Mouse (Mus musculus) MEL (cell line): Measurements from ENCODE around the gene Usp50. TPM values are rescaled to one million over a fixed set of nuclear protein-coding genes. Genes with fewer than 3 reads are reported as not detected.

Experiments used
- DNase-seq: peaks from one replicate; pipeline ENCODE4 v3.0.0; 2011; ENCODE audit warnings: low read depth, low spot score
- H3K27ac ChIP-seq: 2 replicates; pipeline ENCODE4 v1.5.1; 2012; ENCODE audit warnings: low read depth, mild to moderate bottlenecking, control low read depth, low read length, moderate library complexity; ENCODE audit not compliant: control insufficient read depth
- H3K27me3 ChIP-seq, 2 experiments: fragments of 150-350 bp in 1 of 2; sonication (generic) in 1 of 2; 2 replicates each; pipeline ENCODE4 v1.6.1; 2012; ENCODE audit warnings: low read length in 2 of 2, mild to moderate bottlenecking in 2 of 2, improper control_type of control experiment in 1 of 2, moderate library complexity in 1 of 2; ENCODE audit not compliant: insufficient read depth in 2 of 2, control insufficient read depth in 1 of 2
- H3K36me3 ChIP-seq, 2 experiments: 2 replicates each; pipeline ENCODE4 v1.6.1; 2012 to 2014; ENCODE audit warnings: low read length in 2 of 2, improper control_type of control experiment in 1 of 2, inconsistent platforms in 1 of 2, mild to moderate bottlenecking in 1 of 2; ENCODE audit not compliant: insufficient read depth in 2 of 2, control insufficient read depth in 1 of 2
- H3K4me1 ChIP-seq, 2 experiments: fragments of 150-350 bp in 1 of 2; sonication (generic) in 1 of 2; 2 replicates each; pipeline ENCODE4 v1.6.1; 2012; ENCODE audit warnings: low read length in 2 of 2, improper control_type of control experiment in 1 of 2, mild to moderate bottlenecking in 1 of 2; ENCODE audit not compliant: insufficient read depth in 2 of 2, control insufficient read depth in 1 of 2
- H3K4me3 ChIP-seq, 2 experiments: fragments of 150-350 bp in 1 of 2; sonication (generic) in 1 of 2; 2 replicates each; pipeline ENCODE4 v1.5.1; 2012; ENCODE audit warnings: low read depth in 2 of 2, low read length in 2 of 2, mild to moderate bottlenecking in 2 of 2, moderate library complexity in 2 of 2, control low read depth in 1 of 2, improper control_type of control experiment in 1 of 2; ENCODE audit not compliant: control insufficient read depth in 1 of 2, insufficient read depth in 1 of 2
- H3K79me2 ChIP-seq: 2 replicates; pipeline ENCODE4 v1.6.1; 2012; ENCODE audit warnings: mild to moderate bottlenecking, low read length, moderate library complexity; ENCODE audit not compliant: control insufficient read depth, poor library complexity, insufficient read depth
- H3K9ac ChIP-seq: 2 replicates; pipeline ENCODE4 v1.6.1; 2012; ENCODE audit warnings: low read depth, mild to moderate bottlenecking, control low read depth, low read length, moderate library complexity; ENCODE audit not compliant: control insufficient read depth, poor library complexity, severe bottlenecking
- H3K9me3 ChIP-seq: fragments of 150-350 bp; sonication (generic); replicated peaks from 2 replicates; pipeline ENCODE4 v1.6.1; 2012; ENCODE audit warnings: mild to moderate bottlenecking, low read length, improper control_type of control experiment, moderate library complexity; ENCODE audit not compliant: insufficient read depth
- CTCF ChIP-seq, 3 experiments: IDR thresholded peaks in 2 of 3; conservative IDR thresholded peaks in 1 of 3; 2 replicates each; pipeline ENCODE4 v1.5.1; 2011 to 2012; ENCODE audit warnings: low read length in 3 of 3, low read depth in 2 of 3, mild to moderate bottlenecking in 2 of 3, improper control_type of control experiment in 1 of 3, inconsistent platforms in 1 of 3, mixed read lengths in 1 of 3, moderate library complexity in 1 of 3; ENCODE audit not compliant: control insufficient read depth in 1 of 3, insufficient read depth in 1 of 3, poor library complexity in 1 of 3, severe bottlenecking in 1 of 3
- E2F4 ChIP-seq: IDR thresholded peaks from 2 replicates; pipeline ENCODE4 v1.6.1; 2011; ENCODE audit warnings: low read depth, low read length, improper control_type of control experiment, borderline replicate concordance
- ETS1 ChIP-seq: IDR thresholded peaks from 2 replicates; pipeline ENCODE4 v1.6.1; 2012; ENCODE audit warnings: low read depth, mild to moderate bottlenecking, inconsistent platforms, low read length, improper control_type of control experiment, moderate library complexity
- GATA1 ChIP-seq: IDR thresholded peaks from 2 replicates; pipeline ENCODE4 v1.6.1; 2011; ENCODE audit warnings: low read depth, low read length, improper control_type of control experiment
- JUND ChIP-seq: IDR thresholded peaks from 2 replicates; pipeline ENCODE4 v1.6.1; 2011; ENCODE audit warnings: low read depth, mild to moderate bottlenecking, improper control_type of control experiment, low read length
- MAZ ChIP-seq: IDR thresholded peaks from 2 replicates; pipeline ENCODE4 v1.6.1; 2012; ENCODE audit warnings: low read depth, mild to moderate bottlenecking, inconsistent platforms, low read length, improper control_type of control experiment
- MEF2A ChIP-seq: IDR thresholded peaks from 2 replicates; pipeline ENCODE4 v1.6.1; 2014; ENCODE audit warnings: low read depth, mild to moderate bottlenecking, inconsistent platforms, low read length, improper control_type of control experiment; ENCODE audit not compliant: poor library complexity, insufficient replicate concordance, severe bottlenecking; ENCODE audit errors: extremely low read depth
- MXI1 ChIP-seq: IDR thresholded peaks from 2 replicates; pipeline ENCODE4 v1.6.1; 2011; ENCODE audit warnings: mild to moderate bottlenecking, low read depth, low read length, improper control_type of control experiment
- NELFE ChIP-seq: IDR thresholded peaks from 2 replicates; pipeline ENCODE4 v1.6.1; 2011; ENCODE audit warnings: low read depth, low read length, improper control_type of control experiment
- NRF1 ChIP-seq: IDR thresholded peaks from 2 replicates; pipeline ENCODE4 v1.6.1; 2014; ENCODE audit warnings: low read depth, mild to moderate bottlenecking, inconsistent platforms, low read length, improper control_type of control experiment, moderate library complexity; ENCODE audit not compliant: poor library complexity, insufficient read depth, severe bottlenecking
- POLR2AphosphoS2 ChIP-seq: IDR thresholded peaks from 2 replicates; pipeline ENCODE4 v1.6.1; 2011; ENCODE audit warnings: low read length, improper control_type of control experiment
- RCOR1 ChIP-seq: IDR thresholded peaks from 2 replicates; pipeline ENCODE4 v1.6.1; 2012; ENCODE audit warnings: low read depth, mild to moderate bottlenecking, inconsistent platforms, low read length, improper control_type of control experiment
- SIN3A ChIP-seq: IDR thresholded peaks from 2 replicates; pipeline ENCODE4 v1.6.1; 2012; ENCODE audit warnings: low read length, improper control_type of control experiment, inconsistent platforms
- SMC3 ChIP-seq: IDR thresholded peaks from 2 replicates; pipeline ENCODE4 v1.6.1; 2011; ENCODE audit warnings: low read depth, low read length, improper control_type of control experiment
- TAL1 ChIP-seq: IDR thresholded peaks from 2 replicates; pipeline ENCODE4 v1.6.1; 2012; ENCODE audit warnings: mild to moderate bottlenecking, inconsistent platforms, low read length, moderate library complexity, mixed read lengths
- USF1 ChIP-seq: IDR thresholded peaks from 2 replicates; pipeline ENCODE4 v1.6.1; 2014; ENCODE audit warnings: low read depth, mild to moderate bottlenecking, inconsistent platforms, low read length, improper control_type of control experiment, moderate library complexity
- ZC3H11A ChIP-seq: IDR thresholded peaks from 2 replicates; pipeline ENCODE4 v1.6.1; 2012; ENCODE audit warnings: low read depth, mild to moderate bottlenecking, inconsistent platforms, low read length, improper control_type of control experiment
- ZKSCAN1 ChIP-seq: IDR thresholded peaks from 2 replicates; pipeline ENCODE4 v1.6.1; 2012; ENCODE audit warnings: low read depth, mild to moderate bottlenecking, inconsistent platforms, low read length, improper control_type of control experiment, moderate library complexity
- polyA plus RNA-seq, 2 experiments: library from polyadenylated mRNA; stranded (reverse) in 1 of 2; unstranded in 1 of 2; fragments of >175 nt in 1 of 2; fragments of >200 nt in 1 of 2; gene quantifications; 2 replicates each; pipeline versions ENCODE4 v1.2.1 to v1.2.4; 2012; ENCODE audit warnings: low replicate concordance in 2 of 2, low read depth in 1 of 2; ENCODE audit not compliant: insufficient read length in 2 of 2, insufficient read depth in 1 of 2, missing spikeins in 1 of 2
- total RNA-seq: library from RNA; depleted of rRNA; stranded (reverse); fragments of 300-350 nt; gene quantifications from 2 replicates; pipeline ENCODE4 v1.2.3, GENCODE M21; 2012

Gene Usp50
- total and polyA plus RNA-seq, 3 experiments = 0.28 to 1.0 TPM; not detected in 1

GRCm38 (mm10) chr2:126776416-126776815, 6.9 kb downstream of the Usp50 start:
- no peaks in the 10 kb centered on the region for H3K79me2 ChIP-seq
- H3K27me3 ChIP-seq = peaks cover 0 to 2% of the 10 kb centered on the region in 2 experiments; a peak in 1 of 4 replicates
- no peak overlapping the region for H3K9ac ChIP-seq
- H3K27ac ChIP-seq = no peak overlapping the region
- H3K4me1 ChIP-seq = no peaks in the 10 kb centered on the region
- no peaks in the 10 kb centered on the region for H3K9me3 ChIP-seq
- TF ChIP-seq NELFE = no peak
- TF ChIP-seq CTCF (IDR thresholded peaks at IDR 0.05 in 2 of 3, conservative IDR thresholded peaks at IDR 0.05 in 1 of 3; ENCODE audit: control insufficient read depth in 1 of 3, insufficient read depth in 1 of 3, low read depth in 2 of 3, low read length in 3 of 3, poor library complexity in 1 of 3, severe bottlenecking in 1 of 3) = no peak
- no peak for TF ChIP-seq TAL1
- no peak for TF ChIP-seq ETS1
- no peak for TF ChIP-seq NRF1
- TF ChIP-seq ZC3H11A = no peak
- TF ChIP-seq E2F4 = no peak
- TF ChIP-seq MAZ = no peak
- no peak for TF ChIP-seq USF1
- no peak for TF ChIP-seq SIN3A
- peaks cover 0 to 2% of the 10 kb centered on the region in 2 experiments; a peak in 2 of 4 replicates for H3K36me3 ChIP-seq
- DNase-seq = no peak
- no peak overlapping the region for H3K4me3 ChIP-seq

- H3K27me3 ChIP-seq = peaks cover 0 to 2% of the 10 kb centered on the region in 2 experiments; a peak in 1 of 4 replicates
- H3K79me2 ChIP-seq = no peaks in the 10 kb centered on the region
- no peak overlapping the region for H3K9ac ChIP-seq
- no peaks in the 10 kb centered on the region for H3K4me1 ChIP-seq
- H3K27ac ChIP-seq = no peak overlapping the region
- peaks cover 0 to 2% of the 10 kb centered on the region in 2 experiments; a peak in 2 of 4 replicates for H3K36me3 ChIP-seq
- TF ChIP-seq POLR2AphosphoS2 = no peak
- no peak for TF ChIP-seq E2F4
- TF ChIP-seq NELFE = no peak
- TF ChIP-seq TAL1 = no peak
- TF ChIP-seq RCOR1 = no peak
- TF ChIP-seq MXI1 = no peak
- no peak for TF ChIP-seq USF1
- TF ChIP-seq ETS1 = no peak
- no peak for TF ChIP-seq SMC3
- TF ChIP-seq SIN3A = no peak
- no peak for TF ChIP-seq MEF2A
- no peak for TF ChIP-seq NRF1
- TF ChIP-seq GATA1 = no peak
- TF ChIP-seq JUND = no peak
- no peak for TF ChIP-seq ZKSCAN1
- TF ChIP-seq, all 39 proteins: peak for 0
- Histone ChIP-seq H3K4me3 (peak overlapping the region in 1 of 2 experiments; percentile 26; a peak in 1 of 4 replicates), H3K9me3 (no peaks in the 10 kb centered on the region)
- DNase-seq = peak; percentile 43
Measured at GRCm38 (mm10) chr2:126775951-126776350, 7.3 kb downstream of the Usp50 start.
